Mouse (Mus musculus) hindbrain, embryonic 11.5 days (tissue): Measurements from ENCODE around the gene Ddrgk1. TPM values are rescaled to one million over a fixed set of nuclear protein-coding genes. Genes with fewer than 3 reads are reported as not detected.

Source experiments
- polyA plus RNA-seq: library from polyadenylated mRNA; unstranded; fragments of >200 nt; fragmentation: Nextera tagmentation; extraction: Ambion mirVana; gene quantifications from 2 replicates; pipeline ENCODE4 v1.2.1, GENCODE M21; 2014

Gene Ddrgk1
- polyA plus RNA-seq, 1 experiment from 2014 or later: 57.7 TPM

Other genes with a start within 250 kb of the Ddrgk1 start
- gene Vps16, start 240.3 kb downstream of the Ddrgk1 start, polyA plus RNA-seq: 70.2 and 78.5 TPM in 2 replicates
- gene Pced1a, start 240.0 kb downstream of the Ddrgk1 start, polyA plus RNA-seq: 8.1 and 10.3 TPM in 2 replicates
- gene Ptpra, start 214.4 kb downstream of the Ddrgk1 start, polyA plus RNA-seq: 102 TPM in 2 replicates
- 77.4 and 86.5 TPM in 2 replicates for gene Mrps26, start 100.9 kb downstream of the Ddrgk1 start, polyA plus RNA-seq
- not detected in 2 replicates for gene Oxt, start 88.5 kb downstream of the Ddrgk1 start, polyA plus RNA-seq
- not detected in 2 replicates for gene Avp, start 82.1 kb downstream of the Ddrgk1 start, polyA plus RNA-seq
- 20.2 and 22.0 TPM in 2 replicates for gene Fastkd5, start 34.6 kb downstream of the Ddrgk1 start, polyA plus RNA-seq
- gene Ubox5, start 34.6 kb downstream of the Ddrgk1 start, polyA plus RNA-seq: 16.3 and 17.3 TPM in 2 replicates
- 0.98 and 1.6 TPM in 2 replicates for gene Lzts3, start 21.9 kb downstream of the Ddrgk1 start, polyA plus RNA-seq
- 132 and 137 TPM in 2 replicates for gene Itpa, start 3.0 kb upstream of the Ddrgk1 start, polyA plus RNA-seq
- gene Slc4a11, start 32.9 kb upstream of the Ddrgk1 start, polyA plus RNA-seq: 0.15 and 0.39 TPM in 2 replicates
- 66.8 and 70.6 TPM in 2 replicates for gene 4930402H24Rik, start 241.7 kb upstream of the Ddrgk1 start, polyA plus RNA-seq
- gene Atrn, start 241.8 kb upstream of the Ddrgk1 start, polyA plus RNA-seq: 9.3 and 9.9 TPM in 2 replicates